Mouse (Mus musculus): ENCODE results near the gene Nup107. TPM values are rescaled to one million over a fixed set of nuclear protein-coding genes. Genes with fewer than 3 reads are reported as not detected.

The Nup107 gene
- polyA plus RNA-seq, 1 experiment from 2014 or later: 60.6 TPM

DNA sequence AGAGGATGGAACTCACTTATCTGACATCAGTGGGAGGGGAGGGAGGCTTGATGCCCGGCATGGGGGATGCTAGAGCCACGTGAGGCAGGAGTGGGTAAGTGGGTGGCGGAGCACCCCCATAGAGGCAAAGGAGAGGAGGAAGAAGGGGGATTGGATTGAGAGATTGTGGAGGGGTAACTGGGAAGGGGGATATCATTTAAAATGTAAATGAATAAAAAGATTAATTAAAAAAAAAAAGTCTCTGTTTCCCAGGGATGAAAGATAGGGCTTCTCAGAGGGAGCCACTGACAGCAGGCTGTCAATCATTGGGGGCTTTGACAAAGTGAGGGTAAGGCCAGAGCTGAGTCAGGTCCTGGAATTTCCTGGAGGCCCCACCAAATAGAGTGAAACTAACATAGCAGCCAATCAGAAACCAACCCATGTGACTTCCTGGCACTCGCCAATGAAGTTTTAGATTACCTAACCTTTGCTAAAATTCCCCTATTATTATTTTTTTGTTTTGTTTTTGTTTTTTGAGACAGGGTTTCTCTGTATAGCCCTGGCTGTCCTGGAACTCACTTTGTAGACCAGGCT, 77.5 kb downstream of the Nup107 start:
- no peak overlapping the region for H3K4me2 ChIP-seq
- no peak for ATAC-seq (ENCODE audit: insufficient number of reproducible peaks, insufficient read depth, low FRiP score, low TSS enrichment, low read depth)
- H3K4me1 ChIP-seq: peaks cover 15% of the 10 kb centered on the region
- 73% methylated on average over 4 of the region's 4 CpGs for WGBS
- H3K27me3 ChIP-seq: no peaks in the 10 kb centered on the region
- H3K27ac ChIP-seq: no peak overlapping the region
- H3K9ac ChIP-seq: no peak overlapping the region
- H3K4me3 ChIP-seq: no peak overlapping the region
- no peaks in the 10 kb centered on the region for H3K9me3 ChIP-seq
- H3K36me3 ChIP-seq: no peaks in the 10 kb centered on the region

DNA sequence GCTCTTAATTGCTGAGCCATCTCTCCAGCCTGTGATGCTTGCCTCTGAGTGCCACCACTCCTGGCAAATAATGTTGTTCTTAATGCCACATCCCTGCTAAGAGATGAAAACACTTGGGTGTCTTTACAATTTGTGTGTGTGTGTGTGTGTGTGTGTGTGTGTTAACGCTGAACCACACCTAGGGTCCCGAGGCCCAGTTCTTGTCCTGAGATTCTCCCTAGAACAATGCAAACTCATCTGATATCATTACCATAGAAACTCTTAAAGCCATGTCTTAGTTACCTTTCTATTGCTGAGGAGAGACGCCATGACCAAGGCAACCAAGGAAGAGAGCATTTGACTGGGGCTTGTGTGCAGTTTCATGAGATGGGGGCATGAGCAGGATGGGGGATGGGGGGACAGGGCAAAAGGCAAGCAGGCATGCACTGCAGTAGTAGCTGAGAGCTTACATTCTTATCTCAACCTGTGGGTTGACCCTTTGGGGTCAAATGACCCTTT, 78.4 kb downstream of the Nup107 start:
- Histone ChIP-seq H3K27me3 (no peaks in the 10 kb centered on the region), H3K4me2 (no peak overlapping the region), H3K4me1 (peaks cover 20% of the 10 kb centered on the region), H3K27ac (no peak overlapping the region), H3K9ac (no peak overlapping the region), H3K4me3 (no peak overlapping the region), H3K36me3 (no peaks in the 10 kb centered on the region), H3K9me3 (no peaks in the 10 kb centered on the region)
- 87% methylated on average over 3 of the region's 3 CpGs for WGBS
- no peak for ATAC-seq (ENCODE audit: insufficient number of reproducible peaks, insufficient read depth, low FRiP score, low TSS enrichment, low read depth)

DNA sequence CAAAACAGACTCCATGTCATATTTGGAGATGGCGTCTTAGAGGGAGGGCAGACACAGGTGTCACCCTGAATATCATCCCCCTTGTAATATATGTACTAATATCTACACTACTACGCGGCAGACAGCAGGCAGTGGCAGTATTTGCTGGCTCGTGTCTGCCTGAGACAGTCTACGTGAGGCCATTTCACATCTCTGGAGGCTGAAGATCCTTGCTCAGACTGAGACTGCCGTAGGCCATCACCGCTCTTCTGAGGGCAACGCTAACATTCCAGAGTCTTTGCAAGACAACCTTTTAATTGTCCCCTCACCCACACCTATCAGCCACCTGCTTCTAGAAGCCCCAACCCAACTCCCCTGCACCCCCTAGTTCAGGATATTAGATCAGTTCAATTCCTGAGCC, 79.0 kb downstream of the Nup107 start:
- 89% methylated on average over 8 of the region's 8 CpGs for WGBS
- peaks cover 22% of the 10 kb centered on the region for H3K4me1 ChIP-seq
- no peaks in the 10 kb centered on the region for H3K36me3 ChIP-seq
- H3K27me3 ChIP-seq: no peaks in the 10 kb centered on the region
- H3K9ac ChIP-seq: no peak overlapping the region
- no peak overlapping the region for H3K27ac ChIP-seq
- ATAC-seq (ENCODE audit: insufficient number of reproducible peaks, insufficient read depth, low FRiP score, low TSS enrichment, low read depth): no peak
- H3K9me3 ChIP-seq: no peaks in the 10 kb centered on the region
- H3K4me3 ChIP-seq: no peak overlapping the region
- H3K4me2 ChIP-seq: no peak overlapping the region

DNA sequence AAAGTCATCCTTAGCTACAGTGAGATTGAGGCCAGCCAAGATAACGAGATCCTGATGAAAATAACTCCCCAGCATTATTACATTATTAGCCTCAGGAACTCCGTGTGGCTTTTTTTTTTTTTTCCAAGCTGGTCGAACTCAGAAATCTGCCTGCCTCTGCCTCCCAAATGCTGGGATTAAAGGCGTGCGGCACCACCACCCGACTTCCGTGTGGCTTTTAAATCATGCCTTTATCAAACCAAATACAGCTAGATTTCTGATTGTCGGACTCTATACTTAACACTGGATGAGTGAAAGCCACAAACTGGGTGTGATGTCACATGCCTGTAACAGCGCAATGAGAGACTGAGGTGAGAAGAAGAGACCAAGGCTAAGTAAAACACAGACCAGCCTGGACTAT, 79.6 kb downstream of the Nup107 start:
- no peak for ATAC-seq (ENCODE audit: insufficient number of reproducible peaks, insufficient read depth, low FRiP score, low TSS enrichment, low read depth)
- Histone ChIP-seq H3K9me3 (no peaks in the 10 kb centered on the region), H3K36me3 (no peaks in the 10 kb centered on the region), H3K27me3 (no peaks in the 10 kb centered on the region), H3K4me1 (peaks cover 16% of the 10 kb centered on the region), H3K4me2 (no peak overlapping the region), H3K4me3 (no peak overlapping the region), H3K9ac (no peak overlapping the region), H3K27ac (no peak overlapping the region)
- 87% methylated on average over 9 of the region's 9 CpGs for WGBS

DNA sequence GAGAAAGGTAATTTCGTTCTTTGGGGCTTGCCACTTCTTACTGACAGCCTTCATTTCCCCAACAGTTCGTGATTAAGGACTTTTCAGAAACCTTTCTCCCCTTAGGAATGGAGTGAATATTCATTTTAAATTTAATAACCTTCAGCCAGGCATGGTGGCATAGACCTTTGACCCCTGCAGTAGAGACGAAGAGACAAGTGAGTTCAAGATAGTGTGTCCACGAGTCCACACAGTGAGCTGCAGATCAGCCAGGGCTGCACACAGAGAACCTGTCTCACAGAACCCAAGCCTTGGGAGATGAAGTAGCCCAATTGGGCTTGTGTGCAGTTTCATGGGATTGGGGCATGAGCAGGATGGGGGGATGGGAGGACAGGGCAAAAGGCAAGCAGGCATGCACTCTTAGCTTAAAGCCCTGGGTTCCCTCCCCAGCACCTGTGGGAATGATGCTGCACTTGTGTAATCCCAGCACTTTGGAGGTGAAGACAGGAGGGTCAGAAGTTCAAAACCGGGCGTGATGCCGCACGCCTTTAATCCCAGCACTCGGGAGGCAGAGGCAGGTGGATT, 80.2 kb downstream of the Nup107 start:
- WGBS: 85% methylated on average over 9 of the region's 9 CpGs
- peaks cover 10% of the 10 kb centered on the region for H3K4me1 ChIP-seq
- H3K27me3 ChIP-seq: no peaks in the 10 kb centered on the region
- no peaks in the 10 kb centered on the region for H3K9me3 ChIP-seq
- no peak overlapping the region for H3K27ac ChIP-seq
- H3K4me2 ChIP-seq: no peak overlapping the region
- H3K4me3 ChIP-seq: no peak overlapping the region
- ATAC-seq (ENCODE audit: insufficient number of reproducible peaks, insufficient read depth, low FRiP score, low TSS enrichment, low read depth): no peak
- peaks cover 4% of the 10 kb centered on the region; the same call in 1 of the 2 replicates for H3K36me3 ChIP-seq
- no peak overlapping the region for H3K9ac ChIP-seq

DNA sequence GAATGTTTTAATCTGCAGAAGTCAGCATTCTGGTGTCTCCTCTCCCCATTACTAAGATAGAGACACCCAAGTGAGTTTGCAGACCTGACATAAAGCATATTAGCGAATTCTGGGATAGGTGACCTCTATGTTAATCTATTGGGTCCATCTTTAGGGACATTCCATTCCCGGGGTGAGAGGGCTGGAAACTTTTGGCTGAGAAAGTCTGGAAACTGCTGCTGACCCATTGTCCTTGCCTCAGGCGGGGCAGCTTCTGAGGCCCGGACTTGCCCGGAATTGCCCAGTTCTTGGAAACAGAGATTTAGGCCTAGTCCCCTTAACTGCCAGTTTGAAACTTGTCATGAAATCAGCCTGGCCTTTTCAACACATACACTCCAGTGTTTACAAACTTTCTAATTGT, 81.1 kb downstream of the Nup107 start:
- Histone ChIP-seq H3K9me3 (no peaks in the 10 kb centered on the region), H3K4me3 (peak overlapping the region; percentile 86), H3K4me1 (peaks cover 10% of the 10 kb centered on the region), H3K27me3 (no peaks in the 10 kb centered on the region), H3K4me2 (peak overlapping the region; percentile 69), H3K9ac (no peak overlapping the region), H3K36me3 (peaks cover 12% of the 10 kb centered on the region), H3K27ac (no peak overlapping the region)
- 64% methylated on average over 5 of the region's 5 CpGs for WGBS
- no peak for ATAC-seq (ENCODE audit: insufficient number of reproducible peaks, insufficient read depth, low FRiP score, low TSS enrichment, low read depth)

DNA sequence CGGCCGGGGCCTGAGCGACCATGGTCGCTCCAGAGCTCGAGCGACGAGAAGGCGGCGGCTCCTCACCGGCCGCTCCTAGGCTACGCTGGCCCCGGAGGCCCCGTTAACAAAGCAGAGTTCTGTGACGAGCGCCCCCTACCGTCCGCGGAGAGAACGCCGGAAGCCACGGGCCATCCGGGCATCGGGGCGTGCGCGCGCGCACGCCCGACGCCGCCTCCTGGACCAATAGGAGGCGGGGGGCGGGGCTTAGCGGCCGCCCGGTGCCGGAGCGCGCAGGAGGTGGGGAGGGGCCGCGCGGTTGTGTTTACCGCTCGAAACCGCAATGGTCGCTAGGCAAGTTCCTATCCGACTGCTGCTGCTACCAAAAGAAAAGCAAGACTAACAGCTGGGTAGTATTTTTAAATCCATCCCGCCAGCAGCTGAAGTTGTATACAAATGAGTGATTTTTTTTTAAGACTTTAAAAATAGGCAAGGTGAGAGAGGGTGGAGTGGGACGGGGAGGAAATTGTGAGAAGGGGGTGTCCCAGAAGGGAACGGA, 81.8 kb downstream of the Nup107 start, which contains the start of gene Mdm2:
Gene Mdm2 (minus strand): TSS at position 155 of the 538 bp plus-strand sequence.
- Histone ChIP-seq H3K9ac (peak within 1 kb of the TSS; percentile 100), H3K4me1 (peaks cover 10% of the 10 kb centered on the region), H3K36me3 (peaks cover 15% of the 10 kb centered on the region), H3K27ac (peak within 1 kb of the TSS; percentile 98), H3K4me2 (peak within 1 kb of the TSS; percentile 69), H3K4me3 (peak within 1 kb of the TSS; percentile 86), H3K27me3 (no peaks in the 10 kb centered on the region), H3K9me3 (no peaks in the 10 kb centered on the region)
- WGBS: under 1% methylated on average over 52 of the region's 52 CpGs
- peak; percentile 94 for ATAC-seq (ENCODE audit: insufficient number of reproducible peaks, insufficient read depth, low FRiP score, low TSS enrichment, low read depth)

DNA sequence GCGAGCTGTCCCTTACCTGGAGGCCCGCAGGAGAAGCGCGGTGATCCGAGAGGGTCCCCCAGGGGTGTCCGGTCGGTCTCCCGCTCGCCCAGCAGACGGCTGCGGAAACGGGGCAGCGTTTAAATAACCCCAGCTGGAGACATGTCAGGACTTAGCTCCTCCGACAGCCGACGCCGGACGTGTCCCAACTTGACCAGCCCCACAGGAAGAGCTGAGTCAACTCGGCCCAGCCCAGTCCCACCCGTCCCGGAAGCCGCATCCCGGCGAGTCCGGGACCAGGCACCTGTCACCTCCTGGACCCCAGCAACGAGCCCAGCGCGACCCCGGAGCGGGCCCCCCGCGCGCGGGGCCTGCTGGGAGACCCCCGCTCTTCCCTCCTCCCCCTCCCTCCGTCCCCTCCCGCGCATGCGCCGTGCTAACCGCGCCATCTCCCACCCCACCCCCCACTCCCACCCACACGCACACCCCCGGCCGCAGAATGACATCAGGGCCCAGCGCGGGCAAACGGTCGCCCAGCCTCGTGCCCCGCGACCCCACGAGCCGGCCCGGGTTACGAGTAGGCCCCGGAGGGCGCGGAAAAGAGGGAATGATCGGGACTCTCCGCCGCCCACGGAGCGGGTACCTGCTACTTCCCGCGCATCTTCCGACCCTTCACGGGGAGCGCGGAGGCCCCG, 82.4 kb downstream of the Nup107 start:
- H3K27me3 ChIP-seq: no peaks in the 10 kb centered on the region
- peaks cover 21% of the 10 kb centered on the region for H3K36me3 ChIP-seq
- H3K9ac ChIP-seq: peak overlapping the region; percentile 100
- peak; percentile 59 for ATAC-seq (ENCODE audit: insufficient number of reproducible peaks, insufficient read depth, low FRiP score, low TSS enrichment, low read depth)
- peak overlapping the region; percentile 69 for H3K4me2 ChIP-seq
- no peaks in the 10 kb centered on the region for H3K9me3 ChIP-seq
- under 1% methylated on average over 47 of the region's 71 CpGs for WGBS
- H3K4me1 ChIP-seq: peaks cover 10% of the 10 kb centered on the region
- H3K27ac ChIP-seq: peak overlapping the region; percentile 98
- H3K4me3 ChIP-seq: peak overlapping the region; percentile 86

DNA sequence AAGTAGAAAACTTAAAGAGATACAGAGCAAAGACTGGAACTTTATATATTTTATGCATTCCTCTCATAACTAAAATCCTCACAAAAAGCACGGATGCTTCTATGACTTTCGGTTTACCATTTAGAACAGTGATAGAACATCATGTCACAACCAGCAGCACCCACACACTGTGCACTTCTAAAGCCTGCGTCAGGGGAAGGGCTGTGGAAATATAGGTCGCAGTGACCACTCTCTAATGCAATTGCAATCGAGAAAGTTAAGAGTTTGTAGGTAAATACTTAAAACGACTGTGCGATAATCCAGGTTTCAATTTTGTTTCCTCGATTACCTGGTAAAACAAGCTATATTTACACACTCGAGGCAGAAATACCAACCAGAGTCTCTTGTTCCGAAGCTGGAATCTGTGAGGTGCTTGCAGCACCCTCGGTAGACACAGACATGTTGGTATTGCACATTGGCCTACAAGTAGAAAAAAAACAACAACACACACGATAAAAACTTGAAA, 83.1 kb downstream of the Nup107 start:
- Histone ChIP-seq H3K4me3 (peak overlapping the region; percentile 86), H3K4me2 (peak overlapping the region; percentile 69), H3K9me3 (no peaks in the 10 kb centered on the region), H3K4me1 (peaks cover 10% of the 10 kb centered on the region), H3K27me3 (no peaks in the 10 kb centered on the region), H3K27ac (peak overlapping the region; percentile 98; the same call in 1 of the 2 replicates), H3K36me3 (peaks cover 26% of the 10 kb centered on the region), H3K9ac (peak overlapping the region; percentile 100)
- no peak for ATAC-seq (ENCODE audit: insufficient number of reproducible peaks, insufficient read depth, low FRiP score, low TSS enrichment, low read depth)
- 47% methylated on average over 12 of the region's 12 CpGs for WGBS

DNA sequence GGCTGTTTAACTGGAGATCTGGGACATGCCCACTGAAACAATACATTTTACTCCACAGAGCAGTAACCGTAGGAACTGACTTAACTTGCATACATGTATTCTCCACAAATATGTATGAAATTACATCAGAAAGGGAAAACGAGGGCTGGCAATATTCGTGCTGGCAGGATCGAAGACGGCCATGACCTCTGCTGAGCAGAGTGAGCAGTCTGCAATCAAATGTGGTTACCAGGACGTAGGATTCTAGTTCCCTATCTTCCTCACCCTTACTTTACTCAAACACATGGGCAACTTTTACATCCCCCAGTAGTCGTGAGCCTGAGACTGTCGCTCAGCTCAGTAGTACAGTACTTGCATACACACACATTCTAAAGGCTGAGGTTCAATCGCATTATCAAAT, 83.6 kb downstream of the Nup107 start:
- no peak for ATAC-seq (ENCODE audit: insufficient number of reproducible peaks, insufficient read depth, low FRiP score, low TSS enrichment, low read depth)
- H3K27me3 ChIP-seq: no peaks in the 10 kb centered on the region
- peak overlapping the region; percentile 100 for H3K9ac ChIP-seq
- H3K4me1 ChIP-seq: peaks cover 10% of the 10 kb centered on the region
- peak overlapping the region; percentile 69 for H3K4me2 ChIP-seq
- peak overlapping the region; percentile 86 for H3K4me3 ChIP-seq
- H3K36me3 ChIP-seq: peaks cover 30% of the 10 kb centered on the region
- H3K27ac ChIP-seq: no peak overlapping the region
- no peaks in the 10 kb centered on the region for H3K9me3 ChIP-seq
- 85% methylated on average over 9 of the region's 9 CpGs for whole genome bisulfite sequencing

DNA sequence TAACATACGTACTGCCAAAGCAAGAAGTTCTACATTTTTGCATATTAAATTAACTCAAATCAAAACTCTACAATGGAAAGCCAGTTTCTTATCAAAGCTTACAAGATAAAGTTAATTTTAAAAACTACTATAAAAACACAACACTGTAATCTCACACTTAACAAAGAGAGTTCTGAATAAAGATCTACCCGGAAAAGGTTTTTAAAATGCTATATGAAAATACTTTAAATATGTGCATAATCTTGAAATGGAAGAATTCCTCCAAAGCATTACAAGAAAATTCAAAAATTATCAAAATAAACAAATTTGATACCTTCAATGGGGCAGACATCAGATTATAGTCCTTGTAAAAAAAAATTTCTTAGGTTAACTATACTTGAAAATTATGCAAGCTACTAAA, 84.1 kb downstream of the Nup107 start:
- H3K4me2 ChIP-seq: peak overlapping the region; percentile 69; the same call in 1 of the 2 replicates
- no peak for ATAC-seq (ENCODE audit: insufficient number of reproducible peaks, insufficient read depth, low FRiP score, low TSS enrichment, low read depth)
- WGBS: 95% methylated on average over 2 of the region's 2 CpGs
- no peaks in the 10 kb centered on the region for H3K9me3 ChIP-seq
- H3K4me3 ChIP-seq: 0 out of 2 replicates have a peak overlapping the region, but pooled peaks have one; percentile 86
- peaks cover 35% of the 10 kb centered on the region for H3K36me3 ChIP-seq
- no peaks in the 10 kb centered on the region for H3K27me3 ChIP-seq
- no peak overlapping the region for H3K27ac ChIP-seq
- no peak overlapping the region for H3K9ac ChIP-seq
- peaks cover 10% of the 10 kb centered on the region for H3K4me1 ChIP-seq
